Mouse (Mus musculus) c-Kit-positive CD71-positive TER-119-negative erythroid progenitor cells, embryonic 14.5 days (primary cell): Measurements from ENCODE around the gene Gnpnat1.
"Not testable (repeated sequence)": the region's sequence is repeated elsewhere in the genome, so short reads cannot be mapped to it uniquely, and the experiment has no call there.

Source experiments
- DNase-seq: peaks from one replicate; pipeline ENCODE4 v3.0.0-alpha.2; 2013; ENCODE audit warnings: low read depth

Gene Gnpnat1

GRCm38 (mm10) chr14:45404813-45405212 lies at the start of gene Gnpnat1:
TSS of gene Gnpnat1 (minus strand) at chr14:45404913.
- DNase-seq: not testable (repeated sequence)

GRCm38 (mm10) chr14:45453538-45454233 lies 49.0 kb upstream of the Gnpnat1 start:
- DNase-seq: no peak

- no peak for DNase-seq
These were observed 48.3 kb upstream of the Gnpnat1 start for GRCm38 (mm10) chr14:45452861-45453512.

GRCm38 (mm10) chr14:45452148-45452547 lies 47.4 kb upstream of the Gnpnat1 start:
- DNase-seq: no peak

GRCm38 (mm10) chr14:45451090-45451489 lies 46.4 kb upstream of the Gnpnat1 start:
- no peak for DNase-seq

- no peak for DNase-seq
These were observed 42.1 kb upstream of the Gnpnat1 start for GRCm38 (mm10) chr14:45446777-45447176.

GRCm38 (mm10) chr14:45445445-45445844 lies 40.7 kb upstream of the Gnpnat1 start:
- DNase-seq: peak; percentile 25

GRCm38 (mm10) chr14:45444870-45445269 lies 40.2 kb upstream of the Gnpnat1 start:
- no peak for DNase-seq

GRCm38 (mm10) chr14:45442781-45443560 lies 38.3 kb upstream of the Gnpnat1 start:
- DNase-seq: no peak

GRCm38 (mm10) chr14:45441291-45441690 lies 36.6 kb upstream of the Gnpnat1 start:
- DNase-seq: no peak

- no peak for DNase-seq
These were observed 34.7 kb upstream of the Gnpnat1 start for GRCm38 (mm10) chr14:45439387-45439786.

GRCm38 (mm10) chr14:45438931-45439275 lies 34.2 kb upstream of the Gnpnat1 start:
- no peak for DNase-seq

GRCm38 (mm10) chr14:45438250-45438930 lies 33.7 kb upstream of the Gnpnat1 start:
- no peak for DNase-seq

GRCm38 (mm10) chr14:45434220-45434619 lies 29.5 kb upstream of the Gnpnat1 start:
- DNase-seq: no peak

GRCm38 (mm10) chr14:45432003-45432402 lies 27.3 kb upstream of the Gnpnat1 start:
- no peak for DNase-seq

- no peak for DNase-seq
These were observed 25.5 kb upstream of the Gnpnat1 start for GRCm38 (mm10) chr14:45430066-45430842.

GRCm38 (mm10) chr14:45423220-45423619 lies 18.5 kb upstream of the Gnpnat1 start:
- peak; percentile 53 for DNase-seq

- DNase-seq: no peak
These were observed 17.7 kb upstream of the Gnpnat1 start for GRCm38 (mm10) chr14:45422371-45422770.

- DNase-seq: no peak
These were observed 14.6 kb upstream of the Gnpnat1 start for GRCm38 (mm10) chr14:45419323-45419722.

GRCm38 (mm10) chr14:45418553-45418952 lies 13.8 kb upstream of the Gnpnat1 start:
- no peak for DNase-seq

- DNase-seq: no peak
These were observed 11.6 kb upstream of the Gnpnat1 start for GRCm38 (mm10) chr14:45416265-45416664.

GRCm38 (mm10) chr14:45403651-45404050 lies 1.1 kb downstream of the Gnpnat1 start:
- no peak for DNase-seq
